Mouse (Mus musculus) brain, embryonic 14.5 days (tissue): ENCODE results near the gene Rars2.

Experiments
- CTCF ChIP-seq: fragments of 200-500 bp; IDR thresholded peaks from 2 replicates; pipeline ENCODE4 v1.5.1; 2012; ENCODE audit warnings: inconsistent platforms, mild to moderate bottlenecking, moderate library complexity, borderline replicate concordance; ENCODE audit not compliant: insufficient read depth, insufficient read length; ENCODE audit errors: extremely low read depth
- POLR2A ChIP-seq: fragments of 200-500 bp; IDR thresholded peaks from 2 replicates; pipeline ENCODE4 v1.6.1; 2012; ENCODE audit warnings: mild to moderate bottlenecking, inconsistent platforms, borderline replicate concordance; ENCODE audit not compliant: poor library complexity, insufficient read depth, insufficient read length, severe bottlenecking; ENCODE audit errors: extremely low read depth

DNA sequence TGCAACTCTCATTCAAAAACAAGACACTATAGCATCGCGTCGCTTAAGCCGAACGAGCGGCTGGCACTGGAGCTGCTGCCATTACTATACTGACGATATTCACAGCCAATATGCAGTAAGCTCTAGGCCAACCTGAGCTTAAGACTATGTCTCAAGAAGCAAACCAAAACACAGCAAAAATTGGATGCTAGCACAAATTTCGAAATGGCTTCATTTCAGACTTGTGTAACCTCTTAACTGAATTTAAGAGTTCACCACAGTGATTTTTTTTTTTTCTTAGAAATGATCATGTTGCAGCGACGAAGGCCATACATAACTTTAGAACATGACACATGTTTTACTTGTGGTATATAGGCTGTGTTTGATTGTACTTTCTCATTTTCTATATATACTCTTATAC lies 8.1 kb upstream of the Rars2 start:
- TF ChIP-seq CTCF, result no peak
- TF ChIP-seq POLR2A, result no peak
